Mouse (Mus musculus) E14TG2a.4 (cell line): ENCODE data around the gene Tyw5.
A peak's percentile ranks its signal among the peaks of the same experiment; 100 is the strongest.

Source experiments
- H3K27me3 ChIP-seq: 2 replicates; pipeline ENCODE4 v1.6.1; 2014; ENCODE audit warnings: low read length, control low read depth; ENCODE audit not compliant: insufficient read depth
- H3K36me3 ChIP-seq: 2 replicates; pipeline ENCODE4 v1.6.1; 2014; ENCODE audit warnings: low read length, control low read depth; ENCODE audit not compliant: insufficient read depth
- H3K4me1 ChIP-seq: replicated peaks from 2 replicates; pipeline ENCODE4 v1.6.1; 2014; ENCODE audit warnings: low read depth, low read length, control low read depth
- H3K4me3 ChIP-seq: replicated peaks from 2 replicates; pipeline ENCODE4 v1.5.1; 2014; ENCODE audit warnings: mild to moderate bottlenecking, low read length
- H3K9me3 ChIP-seq: 2 replicates; pipeline ENCODE4 v1.6.1; 2014; ENCODE audit warnings: low read length, control low read depth
- CTCF ChIP-seq: conservative IDR thresholded peaks from 2 replicates; pipeline ENCODE4 v1.5.1; 2014; ENCODE audit warnings: low read length
- NANOG ChIP-seq: IDR thresholded peaks from 2 replicates; pipeline ENCODE4 v1.6.1; 2014; ENCODE audit warnings: borderline replicate concordance, low read length, mixed read lengths
- POU5F1 ChIP-seq: IDR thresholded peaks from 2 replicates; pipeline ENCODE4 v1.6.1; 2014; ENCODE audit warnings: low read length, borderline replicate concordance

The Tyw5 gene

GRCm38 (mm10) chr1:57428368-57429308 is 21.7 kb upstream of the Tyw5 start:
- Histone ChIP-seq H3K4me1 (0 out of 2 replicates have a peak, but pooled peaks cover 6% of the 10 kb centered on the region), H3K9me3 (no peaks in the 10 kb centered on the region), H3K27me3 (no peaks in the 10 kb centered on the region), H3K4me3 (no peak overlapping the region), H3K36me3 (no peaks in the 10 kb centered on the region)
- TF ChIP-seq NANOG (no peak), POU5F1 (no peak), CTCF (peak; percentile 87)

GRCm38 (mm10) chr1:57423696-57424095 is 16.8 kb upstream of the Tyw5 start:
- no peaks in the 10 kb centered on the region for H3K27me3 ChIP-seq
- no peaks in the 10 kb centered on the region for H3K4me1 ChIP-seq
- no peaks in the 10 kb centered on the region for H3K9me3 ChIP-seq
- TF ChIP-seq POU5F1 = no peak
- no peak for TF ChIP-seq NANOG
- no peak for TF ChIP-seq CTCF
- H3K36me3 ChIP-seq = no peaks in the 10 kb centered on the region
- H3K4me3 ChIP-seq = no peak overlapping the region

GRCm38 (mm10) chr1:57413397-57413796 is 6.5 kb upstream of the Tyw5 start:
- Histone ChIP-seq H3K4me3 (no peak overlapping the region), H3K4me1 (peaks cover 4% of the 10 kb centered on the region), H3K36me3 (peaks cover 56% of the 10 kb centered on the region), H3K9me3 (no peaks in the 10 kb centered on the region), H3K27me3 (no peaks in the 10 kb centered on the region)
- no peak for TF ChIP-seq CTCF
- TF ChIP-seq NANOG = no peak
- no peak for TF ChIP-seq POU5F1

- no peaks in the 10 kb centered on the region for H3K9me3 ChIP-seq
- H3K36me3 ChIP-seq = peaks cover 46% of the 10 kb centered on the region
- TF ChIP-seq CTCF = no peak
- TF ChIP-seq NANOG = no peak
- TF ChIP-seq POU5F1 = no peak
- peaks cover 29% of the 10 kb centered on the region for H3K4me1 ChIP-seq
- H3K4me3 ChIP-seq = no peak overlapping the region
- H3K27me3 ChIP-seq = no peaks in the 10 kb centered on the region
These were observed 2.1 kb upstream of the Tyw5 start for GRCm38 (mm10) chr1:57408994-57409393.

GRCm38 (mm10) chr1:57402116-57402515 is 4.8 kb downstream of the Tyw5 start:
- TF ChIP-seq CTCF = no peak
- no peak for TF ChIP-seq POU5F1
- no peak for TF ChIP-seq NANOG
- H3K4me3 ChIP-seq = no peak overlapping the region
- H3K27me3 ChIP-seq = no peaks in the 10 kb centered on the region
- no peaks in the 10 kb centered on the region for H3K9me3 ChIP-seq
- peaks cover 27% of the 10 kb centered on the region for H3K4me1 ChIP-seq
- H3K36me3 ChIP-seq = peaks cover 41% of the 10 kb centered on the region

GRCm38 (mm10) chr1:57400877-57401276 is 6.0 kb downstream of the Tyw5 start:
- Histone ChIP-seq H3K36me3 (peaks cover 47% of the 10 kb centered on the region), H3K4me3 (no peak overlapping the region), H3K4me1 (peaks cover 27% of the 10 kb centered on the region), H3K27me3 (no peaks in the 10 kb centered on the region), H3K9me3 (no peaks in the 10 kb centered on the region)
- no peak for TF ChIP-seq NANOG
- TF ChIP-seq POU5F1 = no peak
- TF ChIP-seq CTCF = no peak

- Histone ChIP-seq H3K36me3 (peaks cover 50% of the 10 kb centered on the region), H3K27me3 (no peaks in the 10 kb centered on the region), H3K4me1 (peaks cover 23% of the 10 kb centered on the region), H3K9me3 (no peaks in the 10 kb centered on the region), H3K4me3 (no peak overlapping the region)
- TF ChIP-seq CTCF = no peak
These were observed 6.6 kb downstream of the Tyw5 start for GRCm38 (mm10) chr1:57400321-57400720.

- H3K36me3 ChIP-seq = peaks cover 57% of the 10 kb centered on the region
- no peaks in the 10 kb centered on the region for H3K9me3 ChIP-seq
- no peak overlapping the region for H3K4me3 ChIP-seq
- TF ChIP-seq NANOG (no peak), CTCF (peak; percentile 71)
- no peaks in the 10 kb centered on the region for H3K27me3 ChIP-seq
- H3K4me1 ChIP-seq = 0 out of 2 replicates have a peak, but pooled peaks cover 5% of the 10 kb centered on the region
These were observed 12.8 kb downstream of the Tyw5 start for GRCm38 (mm10) chr1:57394051-57394450.

- TF ChIP-seq POU5F1 (no peak), NANOG (no peak), CTCF (no peak)
These were observed 14.5 kb downstream of the Tyw5 start for GRCm38 (mm10) chr1:57392417-57392816.

More at GRCm38 (mm10) chr1:57392417-57392816, 14.5 kb downstream of the Tyw5 start:
- peaks cover 55% of the 10 kb centered on the region for H3K36me3 ChIP-seq
- no peaks in the 10 kb centered on the region for H3K9me3 ChIP-seq
- no peaks in the 10 kb centered on the region for H3K4me1 ChIP-seq
- H3K4me3 ChIP-seq = no peak overlapping the region
- no peaks in the 10 kb centered on the region for H3K27me3 ChIP-seq
